Mouse (Mus musculus) small intestine, adult 10 weeks (tissue): Measurements from ENCODE around the gene Poln. TPM values are rescaled to one million over a fixed set of nuclear protein-coding genes. Genes with fewer than 3 reads are reported as not detected.

Experiments
- polyA plus RNA-seq: library from polyadenylated mRNA; stranded (reverse); fragments of 350-450 nt; fragmentation: Illumina TruSeq; extraction: RNeasy Lipid Tissue Mini Kit (QIAGEN cat#74804); gene quantifications from one replicate; pipeline ENCODE4 v1.2.3, GENCODE M21; 2014; ENCODE audit warnings: low replicate concordance

The Poln gene
- not detected for polyA plus RNA-seq

GRCm38 (mm10) chr5:34168950-34169891 is at the start of gene Poln, which contains the start of gene Haus3:
Gene Poln, minus strand, starts transcription at chr5:34169448.
Gene Haus3, minus strand, starts transcription at chr5:34169527.

GRCm38 (mm10) chr5:34187601-34188316 is 18.5 kb upstream of the Poln start, which contains the start of gene Mxd4:
Gene Mxd4, minus strand, starts transcription at chr5:34187720.

GRCm38 (mm10) chr5:33995843-33996693 is 173.2 kb downstream of the Poln start, which contains the start of gene Nat8l:
Gene Nat8l, plus strand, starts transcription at chr5:33995984.

GRCm38 (mm10) chr5:33983309-33984121 is 185.7 kb downstream of the Poln start, which contains the start of gene Gm1673:
Gene Gm1673, plus strand, starts transcription at chr5:33983433.

Other genes with a start within 250 kb of the Poln start
- gene Nelfa, start 233.0 kb downstream of the Poln start, polyA plus RNA-seq = 3.1 TPM
- gene Gm1673, start 186.0 kb downstream of the Poln start, polyA plus RNA-seq = not detected
- 0.07 TPM for gene Nat8l, start 173.5 kb downstream of the Poln start, polyA plus RNA-seq
- gene Haus3, start 79 bp upstream of the Poln start, polyA plus RNA-seq = 42.7 TPM
- gene Mxd4, start 18.3 kb upstream of the Poln start, polyA plus RNA-seq = 5.5 TPM
- gene Zfyve28, start 119.0 kb upstream of the Poln start, polyA plus RNA-seq = not detected
- gene Cfap99, start 119.2 kb upstream of the Poln start, polyA plus RNA-seq = not detected
- 65.3 TPM for gene Rnf4, start 166.8 kb upstream of the Poln start, polyA plus RNA-seq
- gene Fam193a, start 200.5 kb upstream of the Poln start, polyA plus RNA-seq = 16.2 TPM